Mouse (Mus musculus): ENCODE data around the gene Slc16a5. TPM values are rescaled to one million over a fixed set of nuclear protein-coding genes. Genes with fewer than 3 reads are reported as not detected.

Slc16a5 gene
- total and polyA plus RNA-seq, 3 experiments = 0.26 TPM; not detected in 2

GRCm38 (mm10) chr11:115450176-115450575, 12.1 kb upstream of the Slc16a5 start:
- H3K27ac ChIP-seq (ENCODE audit: control insufficient read depth, low read depth, low read length) = no peak overlapping the region
- H3K36me3 ChIP-seq (ENCODE audit: control insufficient read depth in 1 of 2, insufficient read depth in 2 of 2, low read length in 2 of 2) = no peaks in the 10 kb centered on the region
- DNase-seq (ENCODE audit: low read depth, low spot score) = no peak
- no peaks in the 10 kb centered on the region for H3K27me3 ChIP-seq (ENCODE audit: control insufficient read depth in 1 of 2, insufficient read depth in 2 of 2, low read length in 2 of 2)
- no peaks in the 10 kb centered on the region for H3K79me2 ChIP-seq (ENCODE audit: control insufficient read depth, insufficient read depth, low read length, poor library complexity)
- no peak overlapping the region for H3K9ac ChIP-seq (ENCODE audit: control insufficient read depth, low read depth, low read length, poor library complexity, severe bottlenecking)
- no peak for TF ChIP-seq TAL1 (IDR thresholded peaks at IDR 0.05; ENCODE audit: low read length)
- TF ChIP-seq CTCF (IDR thresholded peaks at IDR 0.05 in 2 of 3, conservative IDR thresholded peaks at IDR 0.05 in 1 of 3; ENCODE audit: control insufficient read depth in 1 of 3, insufficient read depth in 1 of 3, low read depth in 2 of 3, low read length in 3 of 3, poor library complexity in 1 of 3, severe bottlenecking in 1 of 3) = no peak
- no peak for TF ChIP-seq RCOR1 (IDR thresholded peaks at IDR 0.05; ENCODE audit: low read depth, low read length)
- TF ChIP-seq ELF1 (IDR thresholded peaks at IDR 0.05; ENCODE audit: low read depth, low read length) = no peak
- no peak for TF ChIP-seq E2F4 (IDR thresholded peaks at IDR 0.05; ENCODE audit: borderline replicate concordance, low read depth, low read length)
- TF ChIP-seq EP300 (IDR thresholded peaks at IDR 0.05; ENCODE audit: low read depth in 1 of 2, low read length in 2 of 2) = no peak
- TF ChIP-seq JUND (IDR thresholded peaks at IDR 0.05; ENCODE audit: low read depth, low read length) = no peak
- no peak for TF ChIP-seq BHLHE40 (IDR thresholded peaks at IDR 0.05; ENCODE audit: borderline replicate concordance, low read depth, low read length)
- TF ChIP-seq MYB (IDR thresholded peaks at IDR 0.05; ENCODE audit: low read depth, low read length) = no peak
- TF ChIP-seq MAZ (IDR thresholded peaks at IDR 0.05; ENCODE audit: low read depth, low read length) = no peak
- no peak for TF ChIP-seq KAT2A (conservative IDR thresholded peaks at IDR 0.05; ENCODE audit: low read depth, low read length)
- no peak for TF ChIP-seq ZMIZ1 (IDR thresholded peaks at IDR 0.05; ENCODE audit: low read depth, low read length)
- TF ChIP-seq MYC (IDR thresholded peaks at IDR 0.05; ENCODE audit: low read depth, low read length) = no peak
- TF ChIP-seq ZC3H11A (IDR thresholded peaks at IDR 0.05; ENCODE audit: low read depth, low read length) = no peak
- no peak for TF ChIP-seq SIN3A (IDR thresholded peaks at IDR 0.05; ENCODE audit: low read length)
- no peak for TF ChIP-seq RAD21 (IDR thresholded peaks at IDR 0.05; ENCODE audit: low read depth, low read length)
- TF ChIP-seq POLR2A (IDR thresholded peaks at IDR 0.05; ENCODE audit: control insufficient read depth in 1 of 2, insufficient read depth in 1 of 2, low read depth in 1 of 2, low read length in 2 of 2, poor library complexity in 1 of 2) = no peak
- TF ChIP-seq ZKSCAN1 (IDR thresholded peaks at IDR 0.05; ENCODE audit: low read depth, low read length) = no peak
- no peak overlapping the region for H3K4me3 ChIP-seq (ENCODE audit: control insufficient read depth in 1 of 2, insufficient read depth in 1 of 2, low read depth in 2 of 2, low read length in 2 of 2)
- H3K9me3 ChIP-seq (replicated peaks; ENCODE audit: insufficient read depth, low read length) = no peaks in the 10 kb centered on the region
- H3K4me1 ChIP-seq (ENCODE audit: control insufficient read depth in 1 of 2, insufficient read depth in 2 of 2, low read length in 2 of 2) = peaks cover 3 to 13% of the 10 kb centered on the region in 2 experiments

DNA sequence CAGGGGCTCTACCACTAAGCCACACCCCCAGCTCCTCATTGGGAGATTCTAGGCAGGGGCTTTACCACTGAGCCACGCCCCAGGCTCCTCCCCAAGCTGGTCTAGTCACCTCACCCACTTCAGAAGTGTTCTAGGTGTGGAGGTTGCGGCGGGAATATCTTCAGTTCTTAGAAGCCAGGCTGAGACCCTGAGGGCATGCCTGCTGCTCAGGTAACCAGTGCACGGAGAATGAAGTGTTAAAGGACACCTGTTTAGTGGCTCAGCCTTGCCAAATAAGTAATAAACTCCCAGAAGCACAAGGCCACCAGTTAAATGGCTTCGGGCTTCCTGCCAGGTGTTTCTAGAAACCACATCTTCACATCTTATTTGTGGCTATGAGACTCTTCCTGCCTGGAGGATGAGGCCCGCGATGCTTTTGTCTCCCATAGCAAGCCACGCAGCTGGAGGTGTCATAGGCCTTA, 10.5 kb upstream of the Slc16a5 start:
- DNase-seq (ENCODE audit: low read depth, low spot score) = peak; percentile 54

More for the DNA sequence above, 10.5 kb upstream of the Slc16a5 start:
- Histone ChIP-seq H3K4me3 (ENCODE audit: control insufficient read depth in 1 of 2, insufficient read depth in 1 of 2, low read depth in 2 of 2, low read length in 2 of 2) (no peak overlapping the region), H3K9ac (ENCODE audit: control insufficient read depth, low read depth, low read length, poor library complexity, severe bottlenecking) (no peak overlapping the region), H3K27ac (ENCODE audit: control insufficient read depth, low read depth, low read length) (peak overlapping the region; percentile 5; the same call in 1 of the 2 replicates), H3K36me3 (ENCODE audit: control insufficient read depth in 1 of 2, insufficient read depth in 2 of 2, low read length in 2 of 2) (no peaks in the 10 kb centered on the region), H3K9me3 (replicated peaks; ENCODE audit: insufficient read depth, low read length) (no peaks in the 10 kb centered on the region), H3K27me3 (ENCODE audit: control insufficient read depth in 1 of 2, insufficient read depth in 2 of 2, low read length in 2 of 2) (no peaks in the 10 kb centered on the region), H3K4me1 (ENCODE audit: control insufficient read depth in 1 of 2, insufficient read depth in 2 of 2, low read length in 2 of 2) (peaks cover 3 to 13% of the 10 kb centered on the region in 2 experiments), H3K79me2 (ENCODE audit: control insufficient read depth, insufficient read depth, low read length, poor library complexity) (no peaks in the 10 kb centered on the region)
- TF ChIP-seq UBTF (IDR thresholded peaks at IDR 0.05; ENCODE audit: borderline replicate concordance, insufficient read depth, low read depth, low read length) (no peak), ELF1 (IDR thresholded peaks at IDR 0.05; ENCODE audit: low read depth, low read length) (no peak), CTCF (IDR thresholded peaks at IDR 0.05 in 2 of 3, conservative IDR thresholded peaks at IDR 0.05 in 1 of 3; ENCODE audit: control insufficient read depth in 1 of 3, insufficient read depth in 1 of 3, low read depth in 2 of 3, low read length in 3 of 3, poor library complexity in 1 of 3, severe bottlenecking in 1 of 3) (no peak), TAL1 (IDR thresholded peaks at IDR 0.05; ENCODE audit: low read length) (no peak), TCF12 (IDR thresholded peaks at IDR 0.05; ENCODE audit: low read depth, low read length) (no peak), BHLHE40 (IDR thresholded peaks at IDR 0.05; ENCODE audit: borderline replicate concordance, low read depth, low read length) (no peak), RCOR1 (IDR thresholded peaks at IDR 0.05; ENCODE audit: low read depth, low read length) (no peak), HCFC1 (IDR thresholded peaks at IDR 0.05; ENCODE audit: low read depth, low read length) (no peak), MEF2A (IDR thresholded peaks at IDR 0.05; ENCODE audit: extremely low read depth, insufficient replicate concordance, low read depth, low read length, poor library complexity, severe bottlenecking) (no peak), POLR2AphosphoS2 (IDR thresholded peaks at IDR 0.05; ENCODE audit: low read length) (no peak), KAT2A (conservative IDR thresholded peaks at IDR 0.05; ENCODE audit: low read depth, low read length) (no peak)
